Mouse (Mus musculus): ENCODE measurements around the gene Abcb8. TPM values are rescaled to one million over a fixed set of nuclear protein-coding genes. Genes with fewer than 3 reads are reported as not detected.
A peak's percentile ranks its signal among the peaks of the same experiment; 100 is the strongest.

The Abcb8 gene
- polyA plus RNA-seq, 1 experiment from 2014 or later: 49.4 TPM

DNA sequence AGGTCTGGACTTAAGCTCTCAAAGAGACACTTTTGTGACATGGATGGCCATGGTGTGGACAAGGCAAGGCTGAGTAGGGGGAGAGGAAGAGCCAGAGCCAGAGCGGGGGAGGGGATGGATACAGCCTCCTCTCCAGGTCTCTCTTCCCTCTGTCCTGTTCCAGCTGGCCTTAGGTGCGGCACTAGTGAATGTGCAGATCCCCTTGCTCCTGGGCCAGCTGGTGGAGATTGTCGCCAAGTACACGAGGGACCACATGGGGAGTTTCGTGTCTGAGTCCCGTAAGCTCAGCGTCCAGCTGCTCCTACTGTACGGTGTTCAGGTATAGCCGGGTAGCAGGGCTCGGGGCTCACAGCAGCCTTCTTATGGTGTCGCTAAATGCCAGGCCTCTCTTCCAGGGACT is 6.9 kb downstream of the Abcb8 start:
- H3K9ac ChIP-seq (replicated peaks): no peak overlapping the region
- 90% methylated on average over 11 of the region's 11 CpGs for WGBS
- H3K4me2 ChIP-seq: no peak overlapping the region
- H3K9me3 ChIP-seq (replicated peaks): no peaks in the 10 kb centered on the region
- peaks cover 8% of the 10 kb centered on the region for H3K4me1 ChIP-seq
- H3K27me3 ChIP-seq (replicated peaks): no peaks in the 10 kb centered on the region
- no peak overlapping the region for H3K27ac ChIP-seq (replicated peaks)
- no peak for ATAC-seq (ENCODE audit: low FRiP score)
- H3K4me3 ChIP-seq (replicated peaks): no peak overlapping the region
- peaks cover 18% of the 10 kb centered on the region for H3K36me3 ChIP-seq

DNA sequence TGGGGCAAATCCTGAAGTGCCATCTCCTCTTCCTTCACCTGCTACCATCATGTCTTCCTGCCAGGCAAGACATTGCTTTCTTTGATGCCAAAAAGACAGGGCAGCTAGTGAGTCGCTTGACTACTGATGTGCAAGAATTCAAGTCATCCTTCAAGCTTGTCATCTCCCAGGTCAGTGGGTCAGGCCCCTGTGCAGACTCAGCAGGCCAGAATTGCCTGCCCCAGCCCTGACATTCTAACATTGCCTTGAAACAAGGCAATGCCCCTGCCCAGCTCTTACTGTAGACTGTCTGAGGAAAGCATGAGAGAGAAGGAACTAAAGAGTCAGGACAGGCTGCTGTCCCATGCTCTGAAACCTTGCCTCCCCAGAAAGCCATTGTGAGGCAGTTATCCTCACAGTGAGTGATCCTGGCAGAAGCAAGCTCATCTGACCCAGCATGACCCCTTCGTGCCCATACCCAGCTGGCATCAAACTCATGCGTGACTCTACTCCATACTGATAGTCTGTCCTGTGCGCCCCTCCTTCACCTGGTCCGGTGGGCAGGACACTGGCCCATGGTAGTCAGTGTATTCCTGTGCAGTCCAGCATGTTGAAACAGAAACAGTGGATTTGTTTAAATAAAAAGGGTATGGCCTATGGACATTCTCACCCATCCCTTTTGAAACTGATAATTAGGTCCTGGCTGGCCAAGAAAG is 7.6 kb downstream of the Abcb8 start:
- Histone ChIP-seq H3K4me1 (peaks cover 6% of the 10 kb centered on the region; the same call in 1 of the 2 replicates), H3K27me3 (replicated peaks) (no peaks in the 10 kb centered on the region), H3K9me3 (replicated peaks) (no peaks in the 10 kb centered on the region), H3K27ac (replicated peaks) (no peak overlapping the region), H3K4me3 (replicated peaks) (no peak overlapping the region), H3K4me2 (no peak overlapping the region), H3K9ac (replicated peaks) (no peak overlapping the region), H3K36me3 (peaks cover 23% of the 10 kb centered on the region)
- ATAC-seq (ENCODE audit: low FRiP score): no peak
- WGBS: 95% methylated on average over 5 of the region's 5 CpGs

DNA sequence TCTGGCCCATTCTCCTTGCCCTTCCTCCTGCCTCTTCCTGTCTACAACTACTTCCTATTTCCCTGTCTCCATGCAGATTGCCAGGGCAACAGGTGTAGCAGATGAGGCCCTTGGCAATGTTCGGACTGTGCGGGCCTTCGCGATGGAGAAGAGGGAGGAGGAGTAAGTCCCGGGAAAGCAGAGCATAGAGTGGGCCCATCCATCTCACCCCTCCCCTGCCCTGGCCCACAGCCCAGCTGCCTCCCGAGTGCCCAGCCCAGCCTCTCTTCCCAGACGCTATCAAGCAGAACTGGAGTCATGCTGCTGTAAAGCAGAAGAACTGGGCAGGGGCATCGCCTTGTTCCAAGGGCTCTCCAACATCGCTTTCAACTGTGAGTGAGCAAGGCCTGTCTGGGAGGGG is 8.5 kb downstream of the Abcb8 start:
- no peaks in the 10 kb centered on the region for H3K27me3 ChIP-seq (replicated peaks)
- H3K4me3 ChIP-seq (replicated peaks): no peak overlapping the region
- peaks cover 6% of the 10 kb centered on the region; the same call in 1 of the 2 replicates for H3K4me1 ChIP-seq
- H3K9ac ChIP-seq (replicated peaks): no peak overlapping the region
- H3K36me3 ChIP-seq: peaks cover 31% of the 10 kb centered on the region
- H3K4me2 ChIP-seq: no peak overlapping the region
- H3K9me3 ChIP-seq (replicated peaks): no peaks in the 10 kb centered on the region
- ATAC-seq (ENCODE audit: low FRiP score): 0 out of 2 replicates have a peak, but pooled peaks have one; percentile 37
- 49% methylated on average over 9 of the region's 9 CpGs for WGBS
- no peak overlapping the region for H3K27ac ChIP-seq (replicated peaks)

DNA sequence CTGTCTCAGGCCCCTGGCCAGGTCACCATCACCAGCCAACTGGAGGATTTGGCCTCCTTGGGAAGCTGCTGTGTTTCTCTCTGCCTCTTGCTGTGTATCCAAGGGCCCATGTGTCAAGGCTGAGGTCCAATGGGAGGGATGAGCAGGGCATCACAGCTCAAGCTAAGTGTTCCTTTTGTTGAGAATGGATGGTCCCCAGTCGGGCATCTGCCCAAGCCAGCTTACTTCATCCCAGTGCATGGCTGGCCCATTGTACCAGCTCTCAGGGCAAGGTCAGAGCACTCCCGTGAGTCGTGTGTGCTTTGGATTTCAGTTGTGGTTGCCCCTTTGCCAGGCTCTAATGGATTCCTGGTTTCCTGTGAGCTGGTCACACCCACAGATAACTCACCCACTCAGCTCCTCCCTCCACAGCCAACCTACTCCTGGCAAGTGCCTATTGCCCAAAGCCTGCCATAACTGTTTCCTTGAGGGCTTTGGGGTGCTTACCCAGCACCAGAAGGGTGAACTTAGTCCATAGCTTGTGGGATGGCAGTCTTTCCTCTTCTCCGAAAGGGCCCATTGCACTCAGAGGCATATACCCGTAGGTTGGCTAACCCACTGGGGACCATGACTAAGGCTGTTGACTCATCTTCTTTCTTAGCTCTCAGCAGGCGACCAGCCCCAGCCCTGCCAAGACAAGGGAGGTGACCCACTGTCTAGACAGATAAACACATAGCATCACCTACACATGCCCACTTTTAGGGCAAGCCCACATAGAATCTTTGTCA is 11.3 kb downstream of the Abcb8 start:
- no peak for ATAC-seq (ENCODE audit: low FRiP score)
- Histone ChIP-seq H3K4me1 (peaks cover 6% of the 10 kb centered on the region; the same call in 1 of the 2 replicates), H3K27ac (replicated peaks) (no peak overlapping the region), H3K4me3 (replicated peaks) (no peak overlapping the region), H3K4me2 (no peak overlapping the region), H3K27me3 (replicated peaks) (no peaks in the 10 kb centered on the region), H3K9ac (replicated peaks) (no peak overlapping the region), H3K9me3 (replicated peaks) (no peaks in the 10 kb centered on the region), H3K36me3 (peaks cover 38% of the 10 kb centered on the region)
- WGBS: 79% methylated on average over 6 of the region's 6 CpGs

DNA sequence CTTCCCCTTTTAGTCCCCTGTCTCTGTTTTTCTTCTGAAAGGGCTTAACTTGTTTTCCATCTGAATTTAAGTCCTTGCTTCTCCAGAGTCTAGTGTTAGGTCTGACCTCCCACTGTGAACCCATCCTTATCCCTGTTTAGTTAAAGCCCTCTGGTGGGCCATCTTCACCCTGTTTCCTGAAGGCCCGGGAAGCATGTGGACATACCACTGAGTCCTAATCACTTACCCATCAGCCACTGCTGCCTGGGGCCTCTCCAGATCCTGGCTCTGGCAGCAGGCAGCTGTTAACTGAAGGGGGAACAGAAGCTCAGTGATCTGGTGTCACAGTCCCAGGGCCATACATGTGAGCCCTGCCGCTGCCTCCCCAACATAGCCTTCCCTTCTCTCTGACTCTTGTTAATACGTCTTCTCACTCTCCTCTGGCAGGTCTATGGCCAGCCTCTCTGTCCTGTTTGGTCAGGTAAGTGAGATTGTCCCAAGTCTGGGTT is 12.0 kb downstream of the Abcb8 start:
- Histone ChIP-seq H3K4me1 (peaks cover 6% of the 10 kb centered on the region; the same call in 1 of the 2 replicates), H3K27me3 (replicated peaks) (no peaks in the 10 kb centered on the region), H3K9ac (replicated peaks) (no peak overlapping the region), H3K9me3 (replicated peaks) (no peaks in the 10 kb centered on the region), H3K4me2 (no peak overlapping the region), H3K4me3 (replicated peaks) (no peak overlapping the region), H3K36me3 (peaks cover 36% of the 10 kb centered on the region), H3K27ac (replicated peaks) (no peak overlapping the region)
- 74% methylated on average over 3 of the region's 3 CpGs for WGBS
- ATAC-seq (ENCODE audit: low FRiP score): no peak

DNA sequence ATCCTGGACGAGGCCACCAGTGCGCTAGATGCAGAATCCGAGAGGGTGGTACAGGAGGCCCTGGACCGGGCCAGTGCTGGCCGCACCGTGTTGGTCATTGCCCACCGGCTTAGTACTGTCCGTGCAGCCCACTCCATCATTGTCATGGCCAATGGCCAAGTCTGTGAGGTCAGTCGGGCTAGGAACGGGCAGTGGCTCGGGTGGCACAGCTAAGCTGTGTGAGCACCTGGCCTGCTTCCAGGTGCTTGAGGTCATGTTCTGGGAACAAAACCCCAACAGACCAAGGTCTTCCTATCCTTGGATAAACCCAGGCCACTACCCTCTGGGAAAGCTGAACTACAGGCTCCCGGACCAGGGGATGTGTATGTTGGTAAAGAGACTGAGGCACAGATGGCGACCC is 15.2 kb downstream of the Abcb8 start:
- peaks cover 24% of the 10 kb centered on the region for H3K36me3 ChIP-seq
- no peaks in the 10 kb centered on the region for H3K27me3 ChIP-seq (replicated peaks)
- H3K9me3 ChIP-seq (replicated peaks): no peaks in the 10 kb centered on the region
- no peak overlapping the region for H3K4me3 ChIP-seq (replicated peaks)
- no peak overlapping the region for H3K4me2 ChIP-seq
- no peak overlapping the region for H3K27ac ChIP-seq (replicated peaks)
- H3K4me1 ChIP-seq: no peaks in the 10 kb centered on the region
- no peak for ATAC-seq (ENCODE audit: low FRiP score)
- no peak overlapping the region for H3K9ac ChIP-seq (replicated peaks)
- WGBS: 92% methylated on average over 13 of the region's 13 CpGs

DNA sequence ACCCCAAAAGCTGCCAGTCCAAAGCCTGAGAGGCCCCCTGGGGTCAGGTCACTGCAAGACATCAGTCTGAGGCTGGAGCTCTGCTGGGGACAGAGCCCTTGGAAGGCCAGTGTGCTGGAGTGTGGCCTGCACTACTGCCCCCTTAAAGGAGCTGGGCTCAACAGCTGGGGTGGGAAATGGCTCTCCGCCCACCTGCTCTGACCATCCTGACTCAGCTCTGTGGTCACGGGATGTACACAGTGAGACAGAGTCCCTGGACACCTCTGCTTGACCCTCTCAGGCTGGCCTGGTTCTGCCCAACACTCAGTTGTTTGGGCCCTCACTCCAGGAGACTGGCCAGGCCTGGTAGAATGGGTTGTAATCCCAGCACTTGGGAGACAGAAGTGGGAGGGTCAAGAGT is 16.0 kb downstream of the Abcb8 start:
- Histone ChIP-seq H3K4me2 (no peak overlapping the region), H3K4me1 (no peaks in the 10 kb centered on the region), H3K9ac (replicated peaks) (no peak overlapping the region), H3K27me3 (replicated peaks) (no peaks in the 10 kb centered on the region), H3K4me3 (replicated peaks) (no peak overlapping the region), H3K9me3 (replicated peaks) (no peaks in the 10 kb centered on the region), H3K27ac (replicated peaks) (no peak overlapping the region), H3K36me3 (peaks cover 24% of the 10 kb centered on the region)
- ATAC-seq (ENCODE audit: low FRiP score): no peak
- WGBS: 78% methylated on average over 2 of the region's 2 CpGs

DNA sequence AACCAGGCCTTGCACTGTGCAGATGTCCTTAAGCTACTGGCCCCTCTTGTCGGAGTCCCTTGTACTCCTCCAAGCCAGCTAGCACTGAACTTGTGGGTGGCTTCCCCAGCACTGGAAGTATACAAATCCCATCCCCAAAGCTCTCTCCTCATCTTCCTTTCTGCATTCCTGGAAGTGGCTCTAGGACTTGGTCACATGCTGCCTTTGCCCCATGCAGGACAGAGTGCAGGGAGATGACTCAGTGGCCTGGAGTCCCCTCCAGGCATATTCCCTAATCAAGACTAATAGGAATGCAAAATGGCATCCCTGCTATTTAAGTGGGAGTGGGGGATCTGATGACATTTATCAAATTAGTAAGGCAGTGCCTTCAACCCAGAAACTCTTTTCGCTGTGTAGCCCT is 18.6 kb downstream of the Abcb8 start:
- Histone ChIP-seq H3K9me3 (replicated peaks) (no peaks in the 10 kb centered on the region), H3K9ac (replicated peaks) (no peak overlapping the region), H3K27me3 (replicated peaks) (no peaks in the 10 kb centered on the region), H3K4me2 (no peak overlapping the region), H3K4me3 (replicated peaks) (no peak overlapping the region), H3K36me3 (peaks cover 5% of the 10 kb centered on the region), H3K27ac (replicated peaks) (no peak overlapping the region), H3K4me1 (peaks cover 12% of the 10 kb centered on the region)
- WGBS: 90% methylated on average over 2 of the region's 2 CpGs
- ATAC-seq (ENCODE audit: low FRiP score): no peak

DNA sequence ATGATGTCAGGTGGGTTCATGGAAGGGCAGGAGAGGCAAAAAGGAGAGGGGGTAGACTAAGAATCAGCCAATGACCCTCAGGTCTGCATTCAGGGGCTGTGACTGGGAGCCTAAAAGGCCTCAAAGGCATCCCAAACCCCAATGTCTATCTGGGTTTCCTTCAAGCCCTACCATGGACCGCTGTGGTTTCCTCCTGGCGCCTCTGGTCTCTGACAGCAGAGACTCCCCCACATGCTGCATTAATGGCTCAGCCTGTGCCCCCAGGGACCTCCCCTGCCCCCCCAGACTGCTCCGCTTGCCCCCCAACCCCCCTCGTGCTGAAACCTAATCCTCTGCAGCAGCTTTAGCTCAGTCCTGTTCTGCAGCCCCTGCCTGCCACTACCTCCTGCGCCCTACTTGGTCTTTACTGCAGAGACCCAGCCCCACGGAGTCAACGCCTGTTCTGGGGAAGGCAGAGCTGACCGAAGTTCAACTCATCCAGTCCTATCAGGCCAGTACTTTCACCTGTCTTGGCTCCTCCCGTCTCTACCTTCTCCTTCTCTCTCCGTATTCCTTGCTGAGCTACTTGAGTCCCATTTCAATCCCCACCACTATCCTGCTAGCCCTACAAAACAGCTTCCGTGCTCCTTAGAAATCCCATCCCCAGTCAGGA is 19.7 kb downstream of the Abcb8 start, which contains the start of gene Asic3:
Asic3 (plus strand) TSS at position 351 of the 652 bp plus-strand sequence.
- Histone ChIP-seq H3K9me3 (replicated peaks) (no peaks in the 10 kb centered on the region), H3K27me3 (replicated peaks) (no peaks in the 10 kb centered on the region), H3K36me3 (peaks cover 3% of the 10 kb centered on the region), H3K9ac (replicated peaks) (no peak within 1 kb of the TSS), H3K27ac (replicated peaks) (no peak within 1 kb of the TSS), H3K4me2 (no peak within 1 kb of the TSS), H3K4me3 (replicated peaks) (no peak within 1 kb of the TSS), H3K4me1 (peaks cover 12% of the 10 kb centered on the region)
- whole genome bisulfite sequencing: 52% methylated on average over 11 of the region's 11 CpGs
- ATAC-seq (ENCODE audit: low FRiP score): no peak

DNA sequence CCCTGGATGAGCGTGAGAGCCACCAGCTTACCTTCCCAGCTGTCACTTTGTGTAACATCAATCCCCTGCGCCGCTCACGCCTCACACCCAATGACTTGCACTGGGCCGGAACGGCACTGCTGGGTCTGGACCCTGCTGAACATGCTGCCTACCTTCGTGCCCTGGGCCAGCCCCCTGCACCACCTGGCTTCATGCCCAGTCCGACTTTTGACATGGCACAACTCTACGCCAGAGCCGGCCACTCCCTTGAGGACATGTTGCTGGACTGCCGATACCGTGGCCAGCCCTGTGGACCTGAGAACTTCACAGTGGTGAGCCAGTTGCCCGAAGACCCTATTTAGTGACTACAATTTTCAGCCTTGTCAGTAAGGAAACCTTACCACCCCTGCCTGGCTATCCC is 20.5 kb downstream of the Abcb8 start:
- H3K4me2 ChIP-seq: no peak overlapping the region
- WGBS: 84% methylated on average over 13 of the region's 13 CpGs
- peaks cover 11% of the 10 kb centered on the region for H3K36me3 ChIP-seq
- peaks cover 14% of the 10 kb centered on the region for H3K4me1 ChIP-seq
- H3K27me3 ChIP-seq (replicated peaks): no peaks in the 10 kb centered on the region
- ATAC-seq (ENCODE audit: low FRiP score): no peak
- no peak overlapping the region for H3K27ac ChIP-seq (replicated peaks)
- no peak overlapping the region for H3K4me3 ChIP-seq (replicated peaks)
- H3K9me3 ChIP-seq (replicated peaks): no peaks in the 10 kb centered on the region
- H3K9ac ChIP-seq (replicated peaks): no peak overlapping the region

DNA sequence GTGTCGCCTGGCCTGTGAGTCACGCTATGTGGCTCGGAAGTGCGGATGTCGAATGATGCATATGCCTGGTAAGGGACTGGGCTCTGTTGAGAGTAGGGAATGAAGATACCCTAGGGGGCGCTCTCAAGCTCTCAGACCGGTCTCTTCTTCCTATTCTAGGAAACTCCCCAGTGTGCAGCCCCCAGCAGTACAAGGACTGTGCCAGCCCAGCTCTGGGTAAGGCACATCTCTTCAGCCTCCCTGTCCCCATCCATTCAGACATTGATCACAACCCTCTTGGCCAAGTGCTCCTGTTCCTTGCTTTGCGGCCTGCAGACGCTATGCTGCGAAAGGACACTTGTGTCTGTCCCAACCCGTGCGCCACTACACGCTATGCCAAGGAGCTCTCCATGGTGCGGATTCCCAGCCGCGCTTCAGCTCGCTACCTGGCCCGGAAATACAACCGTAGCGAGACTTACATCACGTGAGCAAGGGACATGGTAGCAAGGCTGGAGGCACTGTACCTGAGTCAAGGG is 22.8 kb downstream of the Abcb8 start:
- Histone ChIP-seq H3K4me3 (replicated peaks) (no peak overlapping the region), H3K4me2 (peak overlapping the region; percentile 34), H3K27me3 (replicated peaks) (no peaks in the 10 kb centered on the region), H3K36me3 (peaks cover 27% of the 10 kb centered on the region), H3K9ac (replicated peaks) (no peak overlapping the region), H3K9me3 (replicated peaks) (no peaks in the 10 kb centered on the region), H3K4me1 (peaks cover 18% of the 10 kb centered on the region), H3K27ac (replicated peaks) (no peak overlapping the region)
- ATAC-seq (ENCODE audit: low FRiP score): peak; percentile 66
- WGBS: 5% methylated on average over 21 of the region's 21 CpGs
